Mouse (Mus musculus): ENCODE results near the gene Ankrd65.
"Not testable (repeated sequence)": the region's sequence is repeated elsewhere in the genome, so short reads cannot be mapped to it uniquely, and the experiment has no call there.

Gene Ankrd65

DNA sequence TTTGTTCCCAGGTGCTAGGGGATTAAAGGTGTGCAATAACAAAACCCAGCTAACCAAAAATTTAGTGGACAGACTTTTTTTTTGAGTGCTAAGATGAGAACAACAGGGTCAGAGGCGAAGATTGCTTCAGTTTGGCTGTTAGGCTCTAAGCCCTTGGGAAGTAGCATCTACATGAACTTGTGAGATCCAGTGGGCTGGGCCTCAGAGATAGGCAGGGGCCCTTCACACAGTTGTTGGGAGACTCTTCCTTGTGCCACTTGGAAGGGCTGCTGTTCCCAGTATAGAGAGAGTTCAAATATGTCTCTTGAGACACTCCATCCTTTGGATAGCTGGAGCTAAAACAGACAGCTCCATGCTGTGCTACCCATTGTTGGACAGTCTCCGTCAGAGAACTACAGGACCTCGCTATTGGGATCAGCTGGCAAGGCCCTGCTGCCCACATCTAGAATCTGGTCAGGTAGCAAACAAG lies at the start of gene Ankrd65:
TSS of gene Ankrd65 (plus strand) at position 419 of the 469 bp plus-strand sequence.
- no peak for DNase-seq

- not testable (repeated sequence) for DNase-seq
Measured at GRCm38 (mm10) chr4:155740681-155741080, 49.6 kb upstream of the Ankrd65 start.

GRCm38 (mm10) chr4:155742684-155743083 lies 47.6 kb upstream of the Ankrd65 start:
- no peak for DNase-seq

DNA sequence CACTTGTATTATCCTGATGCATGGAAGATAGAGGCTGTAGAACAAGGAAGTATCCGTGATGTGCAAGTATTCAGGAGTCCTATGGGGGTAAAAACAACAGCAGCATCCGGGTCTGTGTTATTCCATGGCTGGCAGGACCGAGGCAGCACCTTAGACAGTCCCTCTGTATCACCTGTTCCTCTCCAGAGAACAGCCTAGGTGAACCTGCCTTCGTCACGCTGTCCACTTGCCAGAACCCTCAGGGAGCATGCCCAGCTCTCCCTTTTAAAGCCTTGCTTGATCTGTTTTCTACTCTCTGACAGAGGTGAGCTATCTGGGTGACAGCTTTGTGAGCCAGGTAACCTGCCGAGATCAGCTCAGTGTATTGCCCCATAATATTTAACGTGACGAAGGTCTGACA lies 45.8 kb upstream of the Ankrd65 start:
- peak in 1 of 2 experiments; percentile 34 for DNase-seq

- no peak for DNase-seq
Measured at GRCm38 (mm10) chr4:155745136-155745535, 45.1 kb upstream of the Ankrd65 start.

GRCm38 (mm10) chr4:155746036-155746548 lies 44.1 kb upstream of the Ankrd65 start:
- peak; percentile 78 to 79 for DNase-seq

DNA sequence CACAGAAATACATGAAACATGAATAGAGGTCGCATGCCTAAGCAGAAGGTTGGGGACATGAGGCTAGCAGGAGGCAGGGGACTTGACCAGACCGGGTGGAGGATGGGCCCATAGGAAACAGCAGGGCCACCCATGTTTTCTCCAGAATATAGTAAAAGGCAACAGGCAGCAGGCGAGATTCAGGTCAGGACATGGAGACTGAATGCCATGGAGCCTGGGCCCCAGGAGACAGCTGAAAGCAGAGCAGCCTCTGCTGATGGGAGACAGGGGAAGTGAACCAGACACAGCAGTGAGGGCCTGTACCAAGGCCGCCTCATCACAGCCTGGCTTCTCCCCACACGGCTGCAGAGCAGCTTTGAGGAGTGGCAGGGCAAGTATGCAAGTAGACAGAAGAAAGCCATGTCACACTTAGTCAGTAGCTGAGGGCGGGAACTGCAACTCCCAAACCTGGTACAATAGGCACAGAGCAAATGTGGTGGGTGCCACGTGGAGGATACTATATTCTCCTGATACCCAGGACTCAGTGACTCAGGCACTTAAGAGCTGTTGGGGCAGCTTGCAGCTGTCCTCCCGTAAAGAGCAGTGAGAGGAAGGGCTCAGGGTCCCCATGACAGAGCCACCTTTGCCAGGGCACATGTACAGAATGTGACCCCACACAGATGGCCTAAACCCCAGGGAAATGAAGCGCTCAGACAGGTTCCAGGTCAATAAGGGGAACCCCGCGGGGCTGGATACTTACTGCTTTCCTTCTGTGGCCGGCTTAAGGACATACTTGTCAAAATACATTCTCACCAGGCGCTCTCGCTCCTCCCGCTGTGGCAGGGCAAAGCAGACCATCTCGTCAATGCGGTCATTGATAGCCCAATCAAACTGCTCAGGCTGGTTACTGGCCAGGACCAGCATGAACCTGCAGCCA lies 43.4 kb upstream of the Ankrd65 start:
- DNase-seq, result peak; percentile 63 to 65

GRCm38 (mm10) chr4:155757011-155757410 lies 33.2 kb upstream of the Ankrd65 start:
- no peak for DNase-seq

- DNase-seq, result peak; percentile 58 to 68
Measured at GRCm38 (mm10) chr4:155759862-155760612, 30.2 kb upstream of the Ankrd65 start.

DNA sequence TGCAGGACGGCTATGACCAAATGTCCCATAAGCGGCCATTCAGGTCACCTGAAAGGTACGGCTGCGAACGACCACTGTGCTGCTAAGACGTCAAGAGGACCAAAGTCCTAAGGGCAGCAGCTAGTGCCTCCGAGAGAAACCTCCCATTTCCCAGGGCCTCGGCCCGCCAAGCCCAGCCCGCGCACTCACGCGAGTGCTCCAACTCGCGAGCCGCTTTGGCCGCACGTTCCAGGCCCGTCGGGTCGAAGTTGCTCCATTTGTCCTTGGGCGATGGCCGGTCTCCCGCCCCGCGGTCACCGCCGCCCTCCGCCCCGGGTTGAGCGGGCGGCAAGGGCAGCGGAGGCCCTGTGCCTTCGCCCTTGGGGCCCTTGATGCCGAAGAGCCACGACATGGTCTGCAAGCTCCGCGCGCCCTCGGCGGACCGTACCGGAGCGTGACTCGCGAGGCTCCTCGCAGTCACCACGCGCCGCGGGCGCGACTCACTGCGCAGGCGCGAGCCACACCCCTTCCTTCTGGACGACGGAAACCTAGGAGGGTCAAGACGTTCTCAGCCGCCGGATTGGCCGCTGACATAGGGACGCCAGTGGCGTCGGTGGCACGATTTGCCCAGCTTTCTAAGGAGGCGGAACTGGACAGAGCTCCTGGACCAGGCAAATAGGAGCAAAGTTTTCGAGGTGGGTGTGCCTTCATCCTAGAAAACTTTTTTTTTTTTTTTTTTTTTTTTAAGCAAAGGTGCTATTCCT lies 29.5 kb upstream of the Ankrd65 start, which contains the start of gene Atad3a:
TSS of gene Atad3a (minus strand) at position 481 of the 743 bp plus-strand sequence.
- peak; percentile 99 for DNase-seq

DNA sequence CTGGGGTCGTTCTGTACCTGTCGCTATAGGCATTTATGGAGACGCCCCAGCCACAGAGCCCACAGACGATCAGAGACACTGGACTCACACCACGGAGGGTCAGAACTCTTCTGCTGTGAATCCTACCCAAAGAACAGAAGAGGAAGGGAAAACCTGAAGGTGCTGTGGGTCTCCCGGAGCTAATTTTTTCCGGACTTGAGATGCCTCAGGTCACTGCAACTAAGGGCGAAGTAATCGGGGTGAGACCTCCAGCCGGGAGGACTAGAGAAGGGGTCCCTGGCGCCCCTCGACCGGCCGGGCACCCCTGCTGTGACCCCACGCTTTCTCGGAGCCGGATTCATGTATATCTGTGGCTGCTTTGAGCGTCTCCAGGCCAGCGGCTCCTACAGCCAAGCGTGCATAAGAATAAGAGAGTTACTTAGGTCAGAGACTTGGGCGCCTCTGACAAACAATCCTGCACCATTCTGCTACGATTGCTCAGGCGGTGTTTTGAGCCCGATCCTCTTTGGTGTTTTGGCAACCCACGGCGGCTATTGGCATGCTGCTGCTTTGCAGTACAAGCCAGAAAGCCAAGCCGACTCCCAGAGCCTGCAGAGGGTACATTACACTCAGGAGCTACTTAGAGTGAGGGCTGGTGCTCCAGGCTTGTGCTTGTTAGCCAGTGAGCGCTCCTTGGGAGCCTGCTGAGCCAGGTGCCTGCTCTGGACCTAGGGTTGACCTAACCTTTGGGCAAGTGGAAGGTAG lies 28.7 kb upstream of the Ankrd65 start:
- peak in 1 of 2 experiments; percentile 55 for DNase-seq

DNA sequence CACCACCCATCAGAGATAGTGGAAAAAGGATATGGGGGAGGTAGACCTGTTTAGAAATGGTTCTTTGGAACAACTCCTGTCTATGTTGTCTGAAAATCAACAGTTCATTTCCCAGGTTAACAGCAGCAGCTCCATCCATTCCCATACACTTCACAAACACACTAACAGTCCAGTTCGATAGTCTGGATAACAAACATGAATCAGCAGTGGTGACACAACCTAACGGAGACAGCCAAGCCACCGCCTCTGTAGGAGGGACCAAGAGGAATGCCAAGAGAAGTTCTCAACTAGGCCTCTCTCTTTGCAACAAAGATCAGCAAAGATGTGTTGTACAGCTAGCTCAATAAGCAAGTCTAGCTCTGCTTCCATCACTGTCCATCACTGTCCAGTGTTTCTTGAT lies 27.9 kb upstream of the Ankrd65 start:
- no peak for DNase-seq

GRCm38 (mm10) chr4:155769496-155769879 lies 20.8 kb upstream of the Ankrd65 start:
- DNase-seq, result no peak

DNA sequence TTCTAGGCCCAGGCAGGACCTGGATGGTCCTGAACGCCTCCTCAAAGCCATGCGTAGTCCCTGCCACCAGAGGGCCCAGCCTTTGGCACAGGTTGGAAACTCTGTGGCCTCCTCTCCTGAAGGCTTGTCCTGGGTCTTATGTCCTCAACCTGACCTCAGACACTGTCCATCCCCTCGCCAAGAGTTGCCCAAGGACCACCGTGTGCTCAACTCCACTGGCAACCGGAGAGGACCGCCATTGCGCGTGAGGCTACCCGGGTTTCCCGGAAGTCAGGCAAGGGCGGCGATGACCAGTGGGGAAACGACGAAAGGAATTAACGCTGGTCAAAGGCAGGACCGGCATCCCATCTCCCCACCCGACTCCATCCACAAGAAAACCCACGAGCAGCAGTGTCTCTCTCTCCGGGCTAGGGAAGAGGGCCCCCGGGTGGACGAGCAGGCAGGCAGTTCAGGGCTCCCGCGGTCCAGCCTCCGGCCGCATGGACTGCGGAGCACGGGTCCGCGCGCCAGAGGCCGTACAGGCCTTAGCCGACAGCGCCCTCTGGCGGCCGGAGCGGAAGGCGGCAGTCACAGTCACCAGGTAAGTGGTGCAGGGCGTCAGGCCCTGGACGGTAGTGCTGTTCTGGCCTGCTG lies 20.2 kb upstream of the Ankrd65 start:
- DNase-seq, result peak; percentile 97 to 99

GRCm38 (mm10) chr4:155770626-155771025 lies 19.6 kb upstream of the Ankrd65 start:
- no peak for DNase-seq

DNA sequence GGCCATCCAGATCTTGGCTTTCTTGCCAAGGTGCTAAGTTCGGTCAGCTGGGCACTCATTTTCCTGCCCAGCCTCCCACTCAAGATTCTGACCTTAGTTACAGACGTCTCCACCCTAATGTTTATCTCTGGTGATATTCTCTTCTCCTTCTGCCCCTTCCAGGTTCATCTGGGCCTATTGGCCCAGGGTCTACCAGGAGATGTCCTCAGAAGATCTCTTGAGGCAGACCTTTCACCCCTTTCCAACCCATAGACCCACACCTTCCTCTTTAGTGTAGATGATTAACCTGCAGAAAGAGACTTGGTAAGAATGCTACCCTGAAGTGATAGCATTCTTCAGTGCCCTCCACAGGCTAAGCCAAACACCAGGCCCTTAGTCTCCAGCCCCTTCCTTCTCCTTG lies 18.5 kb upstream of the Ankrd65 start:
- no peak for DNase-seq

DNA sequence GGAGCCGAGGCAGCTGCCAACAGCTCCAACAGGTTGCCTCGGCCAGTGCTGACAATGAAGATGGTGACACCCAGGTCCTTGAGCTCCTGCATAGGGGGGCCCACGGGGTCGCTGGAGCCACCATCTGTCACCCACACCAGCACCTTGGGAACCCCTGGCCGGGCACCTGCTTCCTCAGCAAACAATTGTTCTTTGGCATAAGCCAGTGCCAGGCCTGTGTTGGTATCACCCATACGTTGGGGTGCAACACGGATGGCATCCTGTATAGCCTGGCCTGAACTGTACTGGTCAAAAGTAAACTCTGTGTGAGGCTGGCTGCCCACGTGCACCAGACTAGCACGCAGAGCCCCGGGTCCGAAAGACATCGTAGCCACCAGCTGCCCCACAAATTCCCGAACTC lies 17.5 kb upstream of the Ankrd65 start:
- DNase-seq, result no peak

GRCm38 (mm10) chr4:155773335-155774078 lies 16.7 kb upstream of the Ankrd65 start:
- peak in 1 of 2 experiments; percentile 28 for DNase-seq

GRCm38 (mm10) chr4:155774280-155774754 lies 15.9 kb upstream of the Ankrd65 start, which contains the start of gene Vwa1:
Gene Vwa1 (minus strand): TSS chr4:155774698.
- DNase-seq, result peak; percentile 87 to 89

Data from cerebellum, postnatal 10 days (tissue).